ENCODE assay signal across 11 mouse cellular contexts in the genomic region with DNA sequence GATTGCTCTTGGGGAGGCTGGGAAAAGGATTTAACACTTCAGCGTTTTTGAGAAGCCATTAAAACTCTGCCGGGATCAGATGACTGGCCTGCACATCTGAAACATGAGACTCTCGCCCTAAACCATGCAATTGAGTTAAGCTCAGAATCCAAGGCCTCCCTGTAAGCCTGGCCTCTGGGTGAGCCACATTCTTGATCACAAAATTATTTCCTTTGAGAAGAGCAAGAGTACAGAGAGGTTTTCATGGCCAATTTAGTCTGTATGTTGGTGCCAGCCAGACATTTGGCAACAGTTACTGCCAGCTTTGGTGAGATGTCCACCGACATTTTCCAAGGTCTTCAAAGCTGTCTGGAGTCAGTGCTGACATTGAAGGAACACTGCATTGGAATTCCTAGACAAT. TPM values are rescaled to one million over a fixed set of nuclear protein-coding genes. Genes with fewer than 3 reads are reported as not detected.
A peak's percentile ranks its signal among the peaks of the same experiment; 100 is the strongest.
DNase-seq lines count a peak whose midpoint lies in the region; ATAC-seq and TF ChIP-seq lines count a peak whose summit lies in the region.
"Had no signal": no experiment of that assay in that cellular context is flagged by ENCODE, and none has a peak within 500 bp of the region (broad histone marks: within the 10 kb centered on the region; RNA-seq: fewer than 3 reads in every experiment).

No protein-coding gene starts in this region.

- TF ChIP-seq EP300 in lung, postnatal 0 days (IDR thresholded peaks at IDR 0.05): no peak

- no peak overlapping the region for H3K27ac ChIP-seq in lung, postnatal 0 days (ENCODE audit: low read length)
- H3K27ac ChIP-seq in embryonic facial prominence, embryonic 12.5 days: peak overlapping the region; percentile 82
- no peak overlapping the region for H3K27ac ChIP-seq in forebrain, embryonic 12.5 days
- H3K27ac ChIP-seq: forebrain, embryonic 13.5 days had no signal

- no peak for TF ChIP-seq CTCF in lung, postnatal 0 days (IDR thresholded peaks at IDR 0.05)

- H3K9ac ChIP-seq in lung, postnatal 0 days (replicated peaks; ENCODE audit: low read depth): no peak overlapping the region
- H3K9ac ChIP-seq in embryonic facial prominence, embryonic 12.5 days: no peak overlapping the region
- no peak overlapping the region for H3K9ac ChIP-seq in forebrain, embryonic 12.5 days
- H3K9ac ChIP-seq: forebrain, embryonic 13.5 days had no signal

- no peak overlapping the region for H3K4me3 ChIP-seq in lung, postnatal 0 days (ENCODE audit: low read depth, low read length)
- H3K4me3 ChIP-seq in embryonic facial prominence, embryonic 12.5 days: no peak overlapping the region
- no peak overlapping the region for H3K4me3 ChIP-seq in forebrain, embryonic 12.5 days (replicated peaks)
- H3K4me3 ChIP-seq: forebrain, embryonic 13.5 days had no signal

- no peak for ATAC-seq in lung, postnatal 0 days
- ATAC-seq in embryonic facial prominence, embryonic 12.5 days (ENCODE audit: insufficient number of reproducible peaks, insufficient read depth, low FRiP score, low TSS enrichment): 0 out of 2 replicates have a peak, but pooled peaks have one; percentile 50
- no peak for ATAC-seq in forebrain, embryonic 12.5 days (ENCODE audit: low FRiP score)
- ATAC-seq: forebrain, embryonic 13.5 days had no signal

- no peak overlapping the region for H3K4me2 ChIP-seq in lung, postnatal 0 days (replicated peaks; ENCODE audit: low read depth, low read length)
- no peak overlapping the region for H3K4me2 ChIP-seq in embryonic facial prominence, embryonic 12.5 days (replicated peaks)
- H3K4me2 ChIP-seq in forebrain, embryonic 12.5 days: no peak overlapping the region
- H3K4me2 ChIP-seq: forebrain, embryonic 13.5 days had no signal

- H3K36me3 ChIP-seq in lung, postnatal 0 days (ENCODE audit: insufficient read depth, low read length): no peaks in the 10 kb centered on the region
- no peaks in the 10 kb centered on the region for H3K36me3 ChIP-seq in embryonic facial prominence, embryonic 12.5 days
- 0 out of 2 replicates have a peak, but pooled peaks cover 4% of the 10 kb centered on the region for H3K36me3 ChIP-seq in forebrain, embryonic 12.5 days (replicated peaks)

- no peaks in the 10 kb centered on the region for H3K4me1 ChIP-seq in lung, postnatal 0 days (ENCODE audit: insufficient read depth, low read depth, low read length)
- H3K4me1 ChIP-seq in embryonic facial prominence, embryonic 12.5 days: peaks cover 44% of the 10 kb centered on the region
- peaks cover 49% of the 10 kb centered on the region for H3K4me1 ChIP-seq in forebrain, embryonic 12.5 days

- WGBS in lung, postnatal 0 days: 33% methylated on average over 4 of the region's 4 CpGs
- WGBS in embryonic facial prominence, embryonic 12.5 days: 6% methylated on average over 4 of the region's 4 CpGs
- 31% methylated on average over 4 of the region's 4 CpGs for WGBS in forebrain, embryonic 12.5 days

- no peaks in the 10 kb centered on the region for H3K27me3 ChIP-seq in lung, postnatal 0 days (replicated peaks; ENCODE audit: insufficient read depth, low read length)
- H3K27me3 ChIP-seq in embryonic facial prominence, embryonic 12.5 days: no peaks in the 10 kb centered on the region
- H3K27me3 ChIP-seq in forebrain, embryonic 12.5 days: no peaks in the 10 kb centered on the region
- H3K27me3 ChIP-seq: forebrain, embryonic 13.5 days had no signal

- H3K9me3 ChIP-seq in lung, postnatal 0 days (ENCODE audit: low read length): no peaks in the 10 kb centered on the region
- H3K9me3 ChIP-seq in embryonic facial prominence, embryonic 12.5 days: no peaks in the 10 kb centered on the region
- no peaks in the 10 kb centered on the region for H3K9me3 ChIP-seq in forebrain, embryonic 12.5 days
- H3K9me3 ChIP-seq: forebrain, embryonic 13.5 days had no signal

- peak; percentile 26 for DNase-seq in adrenal gland, adult 8-10 months
- DNase-seq in adrenal gland, postnatal 25 days: no peak
- peak; percentile 14 for DNase-seq in lung, postnatal 10 days
- no peak for DNase-seq in lung, postnatal 0 days (ENCODE audit: low spot score)
- peak; percentile 20 for DNase-seq in yolk sac, embryonic 10.5 days (ENCODE audit: low spot score)
- no peak for DNase-seq in urinary bladder, postnatal 4 days (ENCODE audit: low spot score in 2 of 2)
- DNase-seq: kidney, postnatal 10 days; lung, postnatal 36 days had no signal

RNA-seq across cellular contexts. Expression of a gene that starts 20.1 kb away (rescaled TPM):
- total RNA-seq in adrenal gland, adult 8-10 months (2022): 10 to 100 TPM; 27.6 to 39.9 (median 33.4) TPM
- total RNA-seq in adrenal gland, postnatal 25 days (2021): 39.5 and 47.2 TPM in 2 replicates
- 9.7 and 13.9 TPM in 2 replicates for polyA plus RNA-seq in lung, postnatal 0 days (2015; fragmentation: Nextera tagmentation; extraction: Ambion mirVana)
- 136 and 142 TPM in 2 replicates for polyA plus RNA-seq in embryonic facial prominence, embryonic 12.5 days (2016; fragmentation: Nextera tagmentation; extraction: Ambion mirVana)
- 165 and 177 TPM in 2 replicates for polyA plus RNA-seq in forebrain, embryonic 12.5 days (2016; fragmentation: Nextera tagmentation; extraction: Ambion mirVana)

Comparison
In these comparisons a context has a peak if more than half of its experiments do, and no peak if none do; other contexts are left out.
1. DNase-seq: peak in adrenal gland, adult 8-10 months (single experiment), lung, postnatal 10 days (single experiment) and yolk sac, embryonic 10.5 days (single experiment); none in adrenal gland, postnatal 25 days (single experiment), lung, postnatal 0 days (single experiment) and urinary bladder, postnatal 4 days (0 of 2).